Mouse (Mus musculus) midbrain, postnatal 0 days (tissue): Measurements from ENCODE around the gene Ccdc158. TPM values are rescaled to one million over a fixed set of nuclear protein-coding genes. Genes with fewer than 3 reads are reported as not detected.
A peak's percentile ranks its signal among the peaks of the same experiment; 100 is the strongest.

Experiments used
- ATAC-seq: fragments of 200-750 bp; cut with Nextera tagmentation; 2 replicates; pipeline ENCODE4 v1.8.0; 2017; ENCODE audit warnings: moderate number of reproducible peaks, mild to moderate bottlenecking, moderate TSS enrichment, moderate library complexity; ENCODE audit not compliant: low FRiP score
- DNase-seq: peaks from one replicate; pipeline ENCODE4 v3.0.0-alpha.2; 2015; ENCODE audit warnings: low spot score
- H3K27ac ChIP-seq: fragments of 300-500 bp; sonication (generic); 2 replicates; pipeline ENCODE4 v1.5.1; 2014; ENCODE audit warnings: low read depth, mild to moderate bottlenecking, low read length, mixed read lengths
- H3K27me3 ChIP-seq: fragments of 300-500 bp; sonication (generic); 2 replicates; pipeline ENCODE4 v1.6.1; 2014; ENCODE audit warnings: low read length, control low read depth, mixed read lengths; ENCODE audit not compliant: insufficient read depth
- H3K36me3 ChIP-seq: fragments of 300-500 bp; sonication (generic); 2 replicates; pipeline ENCODE4 v1.6.1; 2014; ENCODE audit warnings: low read length, control low read depth, mixed read lengths; ENCODE audit not compliant: insufficient read depth
- H3K4me1 ChIP-seq: fragments of 300-500 bp; sonication (generic); 2 replicates; pipeline ENCODE4 v1.6.1; 2014; ENCODE audit warnings: mild to moderate bottlenecking, control low read depth, antibody characterized with exemption, low read length, mixed read lengths; ENCODE audit not compliant: insufficient read depth
- H3K4me2 ChIP-seq: fragments of 300-500 bp; sonication (generic); 2 replicates; pipeline ENCODE4 v1.6.1; 2014; ENCODE audit warnings: low read depth, mild to moderate bottlenecking, low read length, mixed read lengths; ENCODE audit not compliant: poor library complexity, severe bottlenecking
- H3K4me3 ChIP-seq: fragments of 300-500 bp; sonication (generic); 2 replicates; pipeline ENCODE4 v1.5.1; 2014; ENCODE audit warnings: low read depth, mild to moderate bottlenecking, low read length, moderate library complexity
- H3K9ac ChIP-seq: fragments of 300-500 bp; sonication (generic); replicated peaks from 2 replicates; pipeline ENCODE4 v1.6.1; 2014; ENCODE audit warnings: mild to moderate bottlenecking, low read length, moderate library complexity, mixed read lengths; ENCODE audit not compliant: poor library complexity, severe bottlenecking
- H3K9me3 ChIP-seq: fragments of 300-500 bp; sonication (generic); 2 replicates; pipeline ENCODE4 v1.6.1; 2016; ENCODE audit warnings: low read length, control low read depth
- CTCF ChIP-seq: IDR thresholded peaks from 2 replicates; pipeline ENCODE4 v1.5.1; 2016; ENCODE audit warnings: antibody characterized with exemption, mild to moderate bottlenecking
- WGBS: fragments of 180-500 bp; shearing (Covaris S2); extraction: QIAGEN DNeasy Blood & Tissue Kit; methylation state at CpG from one replicate; pipeline ENCODE4 v1.1.7; 2014; 5-methylcytosine and 5-hydroxymethylcytosine counted together
- polyA plus RNA-seq: library from polyadenylated mRNA; unstranded; fragments of >200 nt; fragmentation: Nextera tagmentation; extraction: Ambion mirVana; gene quantifications from 2 replicates; pipeline ENCODE4 v1.2.1, GENCODE M21; 2015
- total RNA-seq: library from RNA; depleted of rRNA; stranded (reverse); fragments of >200 nt; gene quantifications from 2 replicates; pipeline ENCODE4 v1.2.3, GENCODE M21; 2014

Ccdc158 gene
- total and polyA plus RNA-seq, 2 experiments from 2014 or later = 0.44 to 0.52 TPM

DNA sequence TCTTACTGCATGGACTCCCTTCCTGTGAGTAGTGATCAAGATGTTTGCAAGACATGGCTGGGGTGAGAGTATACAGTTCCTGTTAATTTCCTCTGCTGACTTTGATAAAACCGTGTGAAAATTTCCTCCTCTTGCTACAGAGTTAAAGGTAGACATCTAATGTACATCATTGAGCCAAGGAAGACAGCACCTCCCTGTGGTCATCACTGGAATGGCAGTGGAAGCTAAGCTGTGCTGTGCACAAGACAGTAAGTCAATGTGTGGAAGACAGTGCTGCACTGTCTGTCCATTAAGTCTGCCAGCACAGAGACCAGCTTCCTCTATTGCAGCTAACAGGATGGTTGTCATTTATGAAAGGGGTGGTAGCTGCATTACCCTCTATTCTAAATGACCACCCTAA lies 18.8 kb downstream of the Ccdc158 start:
- H3K27ac ChIP-seq = no peak overlapping the region
- H3K36me3 ChIP-seq = no peaks in the 10 kb centered on the region
- TF ChIP-seq CTCF = peak; percentile 79
- DNase-seq = peak; percentile 73
- H3K9ac ChIP-seq = no peak overlapping the region
- no peak overlapping the region for H3K4me2 ChIP-seq
- 3% methylated on average over 1 of the region's 1 CpGs for WGBS
- H3K4me1 ChIP-seq = no peaks in the 10 kb centered on the region
- no peaks in the 10 kb centered on the region for H3K9me3 ChIP-seq
- no peaks in the 10 kb centered on the region for H3K27me3 ChIP-seq
- no peak for ATAC-seq
- H3K4me3 ChIP-seq = no peak overlapping the region

DNA sequence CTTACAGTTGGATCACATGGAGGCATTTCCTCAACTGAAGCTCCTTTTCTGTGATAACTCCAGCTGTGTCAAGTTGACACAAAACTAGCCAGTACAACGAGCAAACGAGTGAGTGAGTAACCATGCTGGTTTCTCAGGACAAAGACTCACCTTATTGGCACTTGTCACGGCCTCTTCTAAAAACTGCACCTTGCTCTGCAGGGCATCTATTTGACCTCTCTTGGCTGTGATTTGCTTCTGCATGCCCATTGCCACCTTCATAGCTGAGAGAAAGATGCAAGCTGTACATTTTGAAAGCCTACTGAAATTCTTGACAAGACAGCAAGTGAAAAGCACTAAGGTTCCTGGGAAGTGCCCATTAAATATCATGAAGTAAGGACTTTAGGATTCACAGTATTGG lies 34.2 kb downstream of the Ccdc158 start:
- ATAC-seq (no peak), DNase-seq (no peak)
- no peak for TF ChIP-seq CTCF
- no peak overlapping the region for H3K9ac ChIP-seq
- no peaks in the 10 kb centered on the region for H3K27me3 ChIP-seq
- H3K36me3 ChIP-seq = no peaks in the 10 kb centered on the region
- H3K27ac ChIP-seq = no peak overlapping the region
- H3K4me1 ChIP-seq = no peaks in the 10 kb centered on the region
- no peak overlapping the region for H3K4me2 ChIP-seq
- H3K4me3 ChIP-seq = no peak overlapping the region
- H3K9me3 ChIP-seq = no peaks in the 10 kb centered on the region
- 78% methylated on average over 3 of the region's 3 CpGs for WGBS

DNA sequence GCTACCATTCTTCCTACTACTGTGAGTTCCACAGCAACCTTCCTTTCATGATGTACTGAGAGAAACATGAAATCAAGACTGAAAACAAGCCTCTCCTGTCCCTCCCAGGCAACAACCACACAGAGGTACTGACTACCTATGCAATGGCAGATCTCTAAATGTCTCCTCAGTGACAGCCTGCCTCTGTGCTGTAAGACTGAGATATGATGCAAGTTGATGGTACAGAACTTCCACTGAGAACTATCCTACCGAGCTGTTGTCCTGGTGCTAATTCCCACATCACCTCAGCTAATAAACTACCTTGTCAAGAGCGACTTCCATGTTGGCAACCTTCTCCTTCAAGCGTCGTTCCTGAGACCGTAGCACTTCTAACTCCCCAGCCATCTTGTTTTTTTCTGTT lies 39.2 kb downstream of the Ccdc158 start:
- DNase-seq (no peak), ATAC-seq (no peak)
- Histone ChIP-seq H3K9ac (no peak overlapping the region), H3K9me3 (no peaks in the 10 kb centered on the region), H3K36me3 (no peaks in the 10 kb centered on the region), H3K27ac (no peak overlapping the region), H3K4me1 (no peaks in the 10 kb centered on the region), H3K4me3 (no peak overlapping the region), H3K4me2 (no peak overlapping the region), H3K27me3 (no peaks in the 10 kb centered on the region)
- no peak for TF ChIP-seq CTCF
- WGBS = 87% methylated on average over 5 of the region's 5 CpGs

DNA sequence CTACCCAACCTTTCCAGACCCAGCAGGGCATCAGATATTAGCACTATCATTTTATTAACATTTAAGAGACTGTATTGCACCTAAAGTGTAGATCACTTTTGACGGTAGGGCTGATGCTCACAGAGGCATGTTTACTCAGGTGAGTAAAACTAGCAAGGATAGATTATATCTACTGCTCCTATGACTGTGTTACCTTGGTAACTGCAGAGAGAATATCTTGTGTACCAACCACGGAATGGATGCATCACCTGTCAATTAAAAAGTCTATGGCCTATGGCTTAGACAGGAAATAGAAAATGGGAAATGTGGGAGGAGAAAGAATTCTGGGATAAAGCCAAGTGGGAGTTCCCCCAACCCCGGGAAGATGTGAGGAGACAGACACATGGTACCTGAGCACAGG lies 40.2 kb downstream of the Ccdc158 start:
- whole genome bisulfite sequencing = 67% methylated on average over 3 of the region's 3 CpGs
- Histone ChIP-seq H3K4me1 (no peaks in the 10 kb centered on the region), H3K27ac (no peak overlapping the region), H3K4me3 (no peak overlapping the region), H3K36me3 (no peaks in the 10 kb centered on the region), H3K27me3 (no peaks in the 10 kb centered on the region), H3K9ac (no peak overlapping the region), H3K9me3 (no peaks in the 10 kb centered on the region), H3K4me2 (no peak overlapping the region)
- no peak for TF ChIP-seq CTCF
- DNase-seq (peak; percentile 8), ATAC-seq (peak; percentile 70; the same call in 1 of the 2 replicates)

DNA sequence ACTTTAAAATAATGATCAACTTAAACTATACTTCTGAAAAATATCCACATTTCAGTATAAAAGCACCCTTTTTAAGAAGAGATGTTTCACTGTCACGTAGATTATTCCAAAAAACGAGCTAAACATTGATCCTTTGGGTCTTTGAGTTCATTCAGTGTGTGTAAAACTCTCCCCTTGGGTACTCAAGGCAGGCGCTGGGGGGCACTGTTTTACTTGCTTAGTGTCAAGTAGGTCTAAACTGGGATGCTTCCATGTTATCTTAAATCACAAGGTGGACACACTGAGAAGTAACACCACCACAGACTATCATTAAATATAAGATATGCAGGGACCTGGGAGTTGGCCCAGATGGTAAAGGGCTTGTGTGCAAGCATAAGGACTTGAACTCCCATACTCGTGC lies 41.5 kb downstream of the Ccdc158 start:
- Histone ChIP-seq H3K4me2 (no peak overlapping the region), H3K27ac (no peak overlapping the region), H3K9ac (no peak overlapping the region), H3K27me3 (no peaks in the 10 kb centered on the region), H3K9me3 (no peaks in the 10 kb centered on the region), H3K4me1 (no peaks in the 10 kb centered on the region), H3K36me3 (no peaks in the 10 kb centered on the region), H3K4me3 (no peak overlapping the region)
- TF ChIP-seq CTCF = no peak
- ATAC-seq = no peak
- no peak for DNase-seq
- 69% methylated on average over 4 of the region's 4 CpGs for WGBS

DNA sequence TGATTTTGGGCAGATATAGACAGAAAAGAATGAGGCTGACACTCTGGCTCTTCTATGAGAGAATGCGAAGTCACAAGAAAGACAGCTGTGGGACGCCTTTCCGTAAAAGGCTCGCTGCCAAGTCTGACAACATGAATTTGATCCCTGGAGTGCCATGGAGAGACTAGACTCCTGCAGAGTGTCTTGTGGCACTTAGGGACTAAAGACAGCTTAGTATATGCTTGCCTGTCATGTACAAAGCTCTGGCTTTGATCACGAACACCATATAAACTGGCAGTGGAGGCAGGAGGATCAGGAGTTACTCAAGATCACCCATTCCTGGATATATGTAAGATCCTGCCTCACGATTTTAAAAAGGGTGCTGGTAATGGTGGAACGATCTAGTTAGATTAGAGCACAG lies 47.2 kb downstream of the Ccdc158 start:
- no peak for DNase-seq

More for the DNA sequence above, 47.2 kb downstream of the Ccdc158 start:
- Histone ChIP-seq H3K27me3 (no peaks in the 10 kb centered on the region), H3K4me3 (no peak overlapping the region), H3K9me3 (no peaks in the 10 kb centered on the region), H3K4me2 (no peak overlapping the region), H3K36me3 (no peaks in the 10 kb centered on the region), H3K9ac (no peak overlapping the region), H3K4me1 (no peaks in the 10 kb centered on the region), H3K27ac (no peak overlapping the region)
- no peak for ATAC-seq
- 64% methylated on average over 7 of the region's 7 CpGs for WGBS
- TF ChIP-seq CTCF = no peak
